Mouse (Mus musculus) heart, postnatal 0 days (tissue): ENCODE results near the gene Osbpl8.

Experiments
- CTCF ChIP-seq: IDR thresholded peaks from 2 replicates; pipeline ENCODE4 v1.5.1; 2016; ENCODE audit warnings: antibody characterized with exemption, control low read depth, low read depth
- EP300 ChIP-seq: IDR thresholded peaks from 2 replicates; pipeline ENCODE4 v1.6.1; 2016; ENCODE audit warnings: antibody characterized with exemption, low read depth

GRCm38 (mm10) chr10:111144371-111144959 is 20.1 kb upstream of the Osbpl8 start:
- no peak for TF ChIP-seq CTCF
- no peak for TF ChIP-seq EP300
